Mouse (Mus musculus) lung, postnatal 10 days (tissue): ENCODE results near the gene Gtdc1.

Source experiments
- DNase-seq: peaks from one replicate; pipeline ENCODE4 v3.0.0; 2021

The Gtdc1 gene

DNA sequence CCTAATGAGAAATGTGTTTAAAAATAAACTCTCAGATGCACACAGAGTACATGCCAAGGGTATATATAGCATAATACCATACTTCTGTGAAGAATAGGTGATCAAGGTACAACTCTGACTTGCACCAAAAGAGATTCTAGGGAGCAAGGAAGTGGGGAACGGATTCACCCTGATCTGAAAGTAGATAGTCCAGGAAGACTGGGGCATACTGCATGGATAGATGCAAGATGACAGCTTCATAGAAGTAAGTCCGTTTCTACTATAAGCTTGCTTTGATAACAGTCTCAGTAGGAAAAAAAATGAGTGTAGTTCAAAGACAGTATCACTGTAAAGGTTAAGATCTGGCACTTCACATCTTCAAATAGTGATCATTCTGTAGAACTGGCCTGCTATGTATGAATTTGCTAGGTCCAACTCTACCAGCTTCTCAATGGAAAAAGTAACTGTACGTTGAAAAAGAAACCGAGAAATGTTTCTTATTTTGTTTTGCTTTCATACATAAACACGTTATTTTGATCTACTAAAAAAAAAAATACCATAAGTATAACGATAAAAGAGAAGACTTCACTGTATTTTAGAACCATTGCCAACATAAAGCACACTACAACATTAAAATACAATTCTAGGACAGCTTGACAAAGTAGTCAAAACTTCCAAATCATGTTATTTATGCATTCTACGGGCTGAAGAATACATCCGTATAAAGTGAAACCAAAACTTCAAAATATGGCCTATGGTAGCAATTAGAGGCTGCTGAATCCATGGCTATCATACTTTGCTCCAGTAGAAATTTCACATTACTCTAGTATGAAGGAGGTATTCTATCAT lies 4.2 kb downstream of the Gtdc1 start:
- DNase-seq = no peak

DNA sequence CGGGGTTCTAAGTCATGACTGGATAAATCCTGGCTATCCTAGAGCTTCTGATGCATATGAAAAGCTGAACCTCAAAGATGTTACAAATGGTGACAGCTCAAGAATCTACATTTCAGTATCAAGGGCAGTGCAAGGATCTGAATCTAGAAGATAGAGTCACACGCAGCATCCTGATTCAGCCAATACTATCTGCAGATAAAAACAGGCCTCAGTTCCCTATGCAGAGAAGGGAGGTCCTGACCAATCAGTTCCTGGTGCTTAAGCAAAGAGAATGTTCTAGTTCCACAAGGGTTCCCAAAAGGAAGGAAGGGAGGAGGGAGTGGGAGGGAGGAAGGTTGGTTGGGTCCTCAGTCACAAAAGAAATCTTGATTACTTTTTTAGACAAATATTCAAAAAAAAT lies 5.0 kb downstream of the Gtdc1 start:
- no peak for DNase-seq

DNA sequence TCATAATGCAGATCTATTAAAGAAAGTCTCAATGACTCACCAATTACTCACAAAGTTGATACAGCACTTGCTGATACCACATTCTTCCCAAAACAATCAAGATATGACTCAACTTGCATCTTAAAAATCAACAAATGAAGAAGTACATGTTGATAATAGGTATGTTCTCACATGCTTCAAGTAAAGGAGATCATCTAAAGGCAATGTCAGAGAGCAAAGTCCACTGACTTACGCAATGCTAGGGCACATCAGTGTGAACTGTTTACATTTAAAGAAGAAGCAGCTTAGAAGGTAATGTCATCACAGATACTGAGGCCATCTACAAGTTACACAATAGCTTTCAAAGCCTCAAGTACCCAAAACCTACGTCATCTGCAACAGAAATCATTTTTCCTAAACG lies 7.0 kb downstream of the Gtdc1 start:
- DNase-seq = no peak

DNA sequence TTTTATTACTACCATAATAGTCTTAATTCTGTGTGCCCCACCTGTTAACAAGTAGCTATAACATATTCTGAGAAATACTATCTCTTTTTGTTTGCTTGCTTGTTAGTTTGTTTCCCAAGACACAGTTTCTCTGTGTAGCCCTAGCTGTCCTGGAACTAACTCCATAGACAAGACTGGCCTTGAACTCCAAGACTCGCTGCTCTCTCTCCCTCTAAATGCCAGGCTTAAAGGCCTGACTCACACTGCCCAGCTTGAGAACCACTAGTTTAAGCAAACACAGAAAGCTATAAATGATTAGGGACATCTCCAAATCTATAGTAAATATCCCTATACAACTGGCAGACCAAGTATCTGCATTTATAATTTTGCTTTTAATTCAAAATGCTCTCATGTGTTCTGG lies 8.1 kb downstream of the Gtdc1 start:
- DNase-seq = no peak

DNA sequence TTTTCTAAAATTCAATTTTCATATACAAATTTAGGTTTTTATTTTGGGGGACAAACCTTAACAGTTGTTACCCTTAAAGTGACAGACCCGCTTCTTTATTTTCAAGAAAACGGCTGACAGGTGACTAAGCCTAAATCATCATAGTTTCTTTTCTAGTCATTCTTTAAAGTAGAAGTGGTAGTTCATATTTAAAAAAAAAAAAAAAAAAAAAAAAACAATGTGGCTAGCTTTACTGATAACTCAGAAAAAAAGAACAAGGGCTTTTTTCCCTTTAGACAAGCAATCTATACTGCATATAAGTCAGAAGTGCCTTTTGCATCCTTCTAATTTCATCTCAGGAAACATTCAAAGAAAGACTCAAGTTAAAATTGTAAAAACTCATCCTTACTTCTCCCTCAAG lies 8.7 kb downstream of the Gtdc1 start:
- DNase-seq = no peak

DNA sequence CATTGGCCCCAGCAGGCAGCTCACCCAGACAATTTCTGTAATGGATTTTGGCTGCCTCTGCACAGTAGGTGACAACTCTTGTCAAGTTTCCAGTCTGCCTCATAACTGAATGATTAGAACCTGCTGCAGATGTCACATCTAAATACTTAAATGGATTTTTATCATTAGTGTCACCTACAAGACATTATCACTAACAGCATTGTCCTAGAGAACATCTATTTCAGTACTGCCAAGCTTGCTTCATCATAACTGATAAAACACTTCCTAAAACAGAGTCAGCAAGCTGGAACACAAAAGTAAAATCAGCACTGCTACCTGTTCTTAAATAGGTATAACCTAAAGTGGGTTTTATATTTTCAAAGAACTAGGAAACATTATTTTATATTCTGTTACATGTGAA lies 11.2 kb downstream of the Gtdc1 start:
- no peak for DNase-seq

DNA sequence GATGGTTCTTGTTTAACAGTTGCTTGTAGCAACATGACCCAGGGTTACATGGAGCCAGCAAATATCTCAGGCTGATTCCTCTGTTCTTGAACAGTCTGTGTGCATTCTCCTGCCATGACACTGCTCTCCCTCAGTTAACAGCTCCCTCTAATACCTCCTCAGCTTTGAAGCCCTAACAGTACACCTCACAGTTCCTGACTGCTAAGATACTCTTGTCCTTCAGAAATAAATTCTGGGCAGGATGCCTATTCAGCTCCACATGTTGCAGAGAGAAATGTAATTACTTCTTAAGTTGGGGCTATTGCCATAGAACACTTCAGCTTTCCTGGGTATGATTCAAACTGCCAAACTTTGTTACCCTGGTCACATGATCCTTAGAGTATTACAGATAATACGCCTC lies 29.7 kb downstream of the Gtdc1 start:
- DNase-seq = no peak

DNA sequence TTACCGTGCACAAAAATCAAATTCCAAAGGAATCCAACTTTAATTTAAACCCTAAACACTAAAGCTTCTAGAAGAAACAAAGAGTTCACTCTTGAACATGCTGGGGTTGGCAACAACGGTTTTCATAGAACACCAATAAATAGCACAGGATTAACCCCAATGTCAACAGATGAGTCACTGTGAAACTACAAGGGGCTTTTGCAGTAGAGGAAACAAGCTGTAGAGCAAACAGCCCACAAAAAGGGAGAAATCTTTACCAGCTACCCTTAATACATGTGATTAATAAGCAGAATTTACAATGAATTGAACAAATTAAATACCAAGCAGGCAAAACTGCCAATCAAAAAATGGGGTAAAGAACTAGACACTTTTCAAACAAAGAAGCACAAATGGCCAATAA lies 53.7 kb downstream of the Gtdc1 start:
- DNase-seq = no peak

DNA sequence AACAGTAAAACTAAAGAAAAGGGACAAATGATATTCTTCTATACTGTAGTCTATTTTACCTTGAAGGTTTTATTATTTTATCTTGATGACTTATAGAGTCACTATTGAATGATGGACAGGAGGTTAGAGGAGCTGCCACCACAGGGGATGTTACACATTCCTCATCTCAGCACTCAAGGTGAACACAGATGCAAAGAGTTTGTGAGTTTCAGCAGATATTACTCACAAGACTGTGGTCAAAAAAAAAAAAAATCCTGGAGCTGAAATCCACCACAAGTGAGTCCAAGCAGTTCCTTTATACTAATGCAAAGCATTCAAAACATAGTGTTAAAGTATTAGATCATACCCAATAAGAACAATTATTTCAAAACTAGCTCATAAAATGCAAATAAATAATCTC lies 62.7 kb downstream of the Gtdc1 start:
- DNase-seq = no peak

DNA sequence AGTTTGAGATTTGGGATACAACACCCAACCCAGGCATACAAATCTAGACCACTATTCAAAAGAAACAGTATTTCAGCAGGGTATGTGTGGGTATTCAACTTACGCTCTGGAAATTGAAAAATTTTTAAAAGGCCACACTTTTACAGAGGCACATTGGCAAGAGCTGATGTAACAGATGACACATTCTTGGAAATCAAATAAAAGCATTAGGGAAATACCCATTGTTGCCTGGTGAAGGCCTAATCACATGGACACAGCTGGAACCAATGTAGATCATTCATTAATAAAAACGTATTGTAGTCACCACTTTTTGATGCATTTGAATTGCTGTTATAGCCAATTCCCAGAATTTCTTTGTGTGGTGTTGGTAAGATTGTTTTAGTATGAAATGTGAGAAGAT lies 73.0 kb downstream of the Gtdc1 start:
- no peak for DNase-seq

DNA sequence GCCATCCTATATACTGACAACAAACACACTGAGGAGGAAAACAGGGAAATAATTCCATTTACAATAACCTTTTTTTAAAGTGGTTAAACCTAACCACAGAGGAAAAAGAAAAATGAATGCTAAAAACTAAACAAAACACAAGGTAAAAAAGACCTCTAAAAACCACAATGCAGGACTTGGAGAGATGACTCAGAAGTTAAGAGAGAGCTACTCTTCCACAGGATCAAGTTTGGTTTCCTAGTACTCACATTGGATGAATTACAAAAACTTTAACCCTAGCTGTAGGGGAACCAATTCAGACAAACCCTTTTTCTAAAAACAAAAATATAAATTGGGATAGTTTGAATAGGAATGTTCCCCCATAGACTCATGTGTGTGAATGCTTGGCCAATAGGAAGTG lies 77.8 kb downstream of the Gtdc1 start:
- no peak for DNase-seq

DNA sequence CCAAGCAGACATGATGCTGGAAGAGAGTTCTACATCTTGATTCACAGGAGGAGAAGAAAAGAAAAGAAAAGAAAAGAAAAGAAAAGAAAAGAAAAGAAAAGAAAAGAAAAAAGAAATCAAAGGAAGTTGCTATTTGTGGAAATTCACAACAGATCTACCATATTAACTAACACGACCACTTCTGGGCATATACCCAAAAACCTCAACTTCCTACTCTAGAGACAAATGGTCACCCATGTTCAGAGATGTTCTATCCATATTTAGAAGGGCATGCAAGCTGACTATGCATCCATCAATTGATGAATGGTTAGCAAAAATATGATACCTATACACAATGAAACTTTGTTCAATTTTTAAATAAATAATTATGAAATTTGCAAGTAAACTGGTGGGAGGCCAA lies 79.3 kb downstream of the Gtdc1 start:
- DNase-seq = no peak

DNA sequence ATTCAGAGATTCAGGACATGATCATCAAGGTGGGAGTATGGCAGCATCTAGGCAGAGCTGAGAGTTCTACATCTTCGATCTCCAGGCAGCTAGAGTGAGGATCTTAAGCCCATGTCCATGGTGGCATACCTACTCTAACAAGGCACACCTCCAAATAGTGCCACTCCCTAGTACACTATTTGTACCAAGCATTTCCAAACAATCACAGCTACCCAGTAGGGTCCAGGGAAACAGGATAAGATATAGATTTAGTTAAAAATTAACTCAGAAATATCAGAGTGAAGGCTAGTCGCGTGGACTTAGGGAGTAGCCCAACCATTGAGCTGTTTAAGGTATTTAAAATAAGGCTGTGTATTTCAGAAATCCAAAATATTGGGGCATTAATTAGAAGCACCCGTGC lies 82.0 kb downstream of the Gtdc1 start:
- no peak for DNase-seq

DNA sequence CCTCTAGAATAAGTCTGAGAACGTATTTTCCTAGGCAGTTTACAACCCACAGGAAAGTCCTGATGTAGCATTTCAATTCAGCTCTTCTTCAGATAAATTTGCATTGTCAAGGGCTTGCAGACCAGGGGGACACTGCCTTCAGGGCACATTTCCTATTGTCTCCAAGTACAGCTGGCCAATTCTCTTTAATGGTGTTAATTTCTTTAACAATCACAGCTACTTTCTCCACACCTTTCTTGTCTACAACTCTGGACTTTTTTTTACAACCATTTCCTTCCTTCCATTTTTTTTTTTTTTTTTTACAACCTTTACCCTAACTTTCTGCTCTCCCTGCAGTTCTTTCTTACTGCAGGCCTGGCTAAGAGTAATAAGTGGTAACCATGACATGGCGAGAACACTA lies 97.7 kb downstream of the Gtdc1 start:
- no peak for DNase-seq

DNA sequence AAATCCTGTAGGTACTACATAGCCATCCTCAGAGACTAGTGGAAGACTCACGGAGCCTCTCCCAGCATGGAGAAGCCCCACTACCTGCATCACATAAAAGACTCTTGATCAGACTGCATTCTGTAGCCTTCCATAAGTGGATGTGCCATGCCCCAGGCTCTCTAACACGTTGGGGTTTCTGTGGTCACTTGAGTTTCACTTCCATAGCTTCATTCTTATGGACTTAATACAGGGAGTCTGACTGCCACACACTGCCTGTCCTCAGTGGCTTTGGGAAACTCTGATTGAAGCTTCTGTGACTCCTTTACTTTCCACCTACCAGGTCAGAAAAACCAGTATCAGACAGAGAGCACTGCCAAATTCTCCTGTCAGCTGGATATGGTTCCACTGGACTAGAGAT lies 98.1 kb downstream of the Gtdc1 start:
- DNase-seq = no peak

DNA sequence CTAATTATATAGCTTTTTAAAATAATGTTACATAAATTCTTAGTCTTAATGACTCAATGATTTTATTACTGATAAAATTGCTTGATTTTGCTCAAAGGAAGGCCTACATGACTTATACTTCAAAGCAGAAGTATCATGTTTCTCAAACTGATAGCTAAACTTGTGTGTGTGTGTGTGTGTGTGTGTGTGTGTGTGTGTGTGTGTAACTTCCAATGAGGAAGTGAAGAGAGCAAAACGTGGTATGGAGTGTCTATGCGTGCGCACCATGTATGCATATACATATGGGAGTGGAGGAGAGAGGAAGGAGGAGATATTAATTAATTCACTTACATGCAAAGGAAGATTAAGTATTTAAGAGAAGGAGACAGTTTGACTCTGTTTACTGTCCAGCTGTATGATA lies 100.8 kb downstream of the Gtdc1 start:
- no peak for DNase-seq

DNA sequence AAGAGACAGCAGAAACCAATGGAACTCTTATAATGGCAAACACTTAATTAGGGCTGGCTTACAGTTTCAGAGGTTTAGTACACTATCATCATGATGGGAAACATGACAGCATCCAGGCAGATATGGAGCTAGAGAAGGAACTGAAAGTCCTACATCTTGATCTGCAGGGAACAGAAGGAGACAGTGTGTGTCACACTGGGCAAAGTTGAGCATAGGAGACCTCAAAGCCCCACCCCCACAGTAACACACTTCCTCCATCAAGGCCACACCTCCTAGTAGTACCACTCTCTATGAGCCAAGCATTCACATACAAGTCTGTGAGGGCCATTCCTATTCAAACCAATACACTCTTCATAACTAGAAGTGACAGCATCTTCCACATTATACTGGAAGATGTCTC lies 109.7 kb downstream of the Gtdc1 start:
- DNase-seq = no peak

DNA sequence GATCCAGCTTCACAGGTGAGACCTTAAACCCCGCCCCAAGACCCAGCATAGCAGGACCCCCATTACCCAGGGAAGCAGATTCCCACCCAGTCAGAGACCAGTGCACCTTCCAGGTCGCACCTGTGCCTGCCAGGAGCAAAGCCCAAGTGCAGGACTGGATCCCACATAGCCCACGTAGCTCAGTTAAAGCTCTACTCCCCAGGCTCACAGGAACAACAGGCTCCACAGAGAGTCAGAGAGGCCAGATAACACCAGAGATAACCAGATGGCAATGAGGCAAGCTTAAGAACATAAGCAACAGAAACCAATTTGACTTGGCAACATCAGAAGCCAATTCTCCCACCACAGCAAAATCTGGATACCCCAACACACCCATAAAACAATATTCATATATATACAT lies 113.7 kb downstream of the Gtdc1 start:
- no peak for DNase-seq

DNA sequence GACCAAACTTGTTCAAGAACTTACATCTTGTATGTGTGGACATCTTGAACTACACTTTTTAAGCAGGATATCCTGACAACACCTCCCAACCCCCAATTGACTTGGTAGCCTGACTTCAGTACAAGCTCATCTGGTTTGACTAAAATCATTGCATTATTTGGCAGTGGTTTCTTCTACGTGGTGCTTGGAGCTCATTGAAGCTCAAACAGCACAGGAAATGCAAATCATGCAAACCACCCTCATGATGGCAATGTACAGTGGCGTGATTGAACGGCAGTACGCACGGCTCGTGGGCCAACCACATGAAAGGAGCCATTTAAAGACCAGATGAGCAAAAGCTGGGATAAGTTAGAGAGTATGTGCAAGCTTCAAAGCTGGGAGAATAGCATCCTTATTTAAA lies 123.0 kb downstream of the Gtdc1 start:
- no peak for DNase-seq

DNA sequence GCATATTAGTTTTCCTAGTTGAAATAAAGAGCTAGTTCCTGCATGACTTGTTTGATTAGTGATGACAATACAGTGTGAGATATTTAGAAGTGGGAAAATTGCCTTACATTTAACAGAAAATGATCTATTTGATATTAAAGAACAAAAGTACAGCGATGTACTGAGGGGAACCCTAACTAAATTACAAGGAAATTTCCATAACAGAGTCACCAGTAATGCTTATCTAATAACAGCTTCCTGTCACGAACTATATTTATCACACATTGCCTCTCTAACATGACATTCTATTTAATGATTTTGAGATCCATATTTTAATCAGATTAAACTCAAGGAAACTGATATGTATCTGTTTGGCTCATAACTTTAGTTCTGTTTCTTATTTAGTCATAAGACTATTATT lies 126.1 kb downstream of the Gtdc1 start:
- DNase-seq = no peak

DNA sequence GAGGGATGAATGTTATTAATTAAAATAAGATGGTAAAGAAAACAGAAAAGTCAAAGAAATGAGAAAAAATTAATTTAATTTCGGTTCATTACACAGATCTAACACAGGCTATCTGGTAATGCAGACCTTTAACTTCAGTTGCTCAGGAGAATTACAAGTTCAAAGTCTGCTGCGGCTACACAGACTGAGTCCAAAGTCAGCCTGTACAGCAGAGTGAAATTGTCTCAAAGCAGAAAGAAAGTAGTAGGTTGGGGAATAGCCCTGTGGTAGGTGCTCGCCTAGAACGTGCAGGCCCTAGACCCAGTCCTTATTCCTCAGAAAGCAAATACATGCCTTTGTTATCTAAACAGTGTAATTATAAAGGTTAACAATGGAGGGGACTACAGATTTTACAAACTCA lies 135.6 kb downstream of the Gtdc1 start:
- DNase-seq = no peak

DNA sequence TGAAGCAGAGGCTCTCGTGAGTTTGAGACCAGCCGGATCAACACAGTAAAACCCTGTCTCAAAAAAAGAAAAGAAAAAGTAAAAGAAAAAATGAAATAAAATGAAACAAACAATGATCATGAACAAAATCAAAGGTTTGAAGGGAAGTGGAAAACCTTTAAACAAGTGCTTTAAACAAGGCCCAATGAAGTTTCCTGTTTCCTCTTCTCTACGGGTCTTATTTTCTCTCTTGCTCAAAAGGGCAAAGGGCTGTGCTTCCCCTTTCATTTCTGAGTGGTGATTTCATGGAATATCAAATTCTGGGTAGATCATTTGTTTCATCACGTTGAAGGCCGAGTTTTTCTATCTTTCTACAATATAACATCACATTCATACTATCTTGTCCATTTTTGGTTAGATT lies 136.3 kb downstream of the Gtdc1 start:
- no peak for DNase-seq

DNA sequence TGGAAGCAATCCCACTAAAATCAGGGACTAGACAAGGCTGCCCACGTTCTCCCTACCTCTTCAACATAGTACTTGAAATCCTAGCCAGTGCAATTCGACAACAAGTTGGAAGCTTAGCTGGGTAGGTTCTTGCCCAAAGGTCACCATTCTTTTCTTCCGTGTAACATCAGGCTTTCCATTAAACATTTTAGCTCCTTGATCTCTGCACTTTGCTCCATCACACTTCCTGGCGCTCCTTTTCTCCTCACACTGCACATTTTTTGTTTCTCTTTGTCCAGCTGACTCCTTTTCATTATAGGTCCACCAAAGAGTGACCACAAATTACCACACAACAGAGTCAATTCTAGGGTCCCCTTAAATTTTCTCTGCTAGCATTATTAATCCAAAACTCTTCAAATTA lies 144.7 kb downstream of the Gtdc1 start:
- DNase-seq = no peak

DNA sequence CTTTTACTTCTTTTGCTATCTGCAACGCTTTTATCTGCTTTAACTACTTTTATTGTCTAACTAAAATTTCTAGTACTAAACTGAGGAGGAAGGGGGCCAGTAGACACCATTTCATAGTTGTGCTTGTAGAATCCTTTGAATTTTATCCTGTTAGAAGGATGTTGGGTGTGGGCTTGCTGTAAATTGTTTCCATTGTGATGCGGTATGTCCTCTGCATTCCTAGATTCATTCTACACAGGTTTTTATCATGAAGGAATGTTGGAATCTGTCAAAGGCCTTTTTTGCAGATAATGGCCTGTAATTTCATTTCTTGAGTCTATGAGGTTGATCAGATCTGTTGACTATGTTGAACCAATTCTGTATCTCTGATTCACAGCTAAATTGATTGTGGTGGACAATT lies 146.5 kb downstream of the Gtdc1 start:
- no peak for DNase-seq

DNA sequence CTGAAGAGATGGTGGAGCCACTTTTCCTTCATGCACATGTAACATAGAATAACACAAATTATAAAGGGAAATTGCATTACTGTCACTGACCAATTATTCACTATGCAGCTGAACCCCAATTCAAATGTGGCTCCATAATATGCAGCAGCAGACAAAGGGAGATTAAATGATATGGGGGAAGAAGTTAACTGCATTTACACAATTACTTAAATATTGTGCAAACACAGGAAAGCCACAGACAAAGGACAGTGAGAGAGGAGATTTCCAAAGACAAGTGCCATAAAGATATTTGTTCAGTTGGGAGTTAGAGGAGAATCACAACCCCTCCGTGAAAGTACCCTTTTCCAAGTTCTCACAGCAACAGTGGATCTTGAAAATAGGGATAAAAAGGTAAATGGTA lies 163.6 kb downstream of the Gtdc1 start:
- no peak for DNase-seq

DNA sequence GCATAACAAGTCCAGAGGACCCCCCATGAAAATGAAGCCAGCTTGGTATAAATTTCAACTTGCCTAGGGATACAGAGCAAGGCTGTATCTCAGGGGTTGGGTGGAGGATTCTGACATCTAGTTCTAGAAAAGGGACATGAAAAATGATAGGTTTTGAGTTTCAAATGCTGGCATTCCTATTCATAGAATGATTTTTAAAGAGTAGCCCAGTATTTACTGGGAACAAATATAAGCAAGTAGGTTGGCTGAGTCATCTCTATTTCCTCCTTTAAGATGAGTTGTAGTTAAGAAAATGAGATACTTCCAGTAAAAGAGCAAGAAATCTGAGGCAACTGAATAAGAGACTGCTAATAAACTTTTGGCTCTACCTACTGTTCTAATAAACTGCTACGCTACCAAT lies 190.8 kb downstream of the Gtdc1 start:
- no peak for DNase-seq
